ENCODE assay signal across 9 mouse cellular contexts in genomic region chr13:116443165-116443955, GRCm38 (mm10).
DNase-seq lines count a peak whose midpoint lies in the region; ATAC-seq and TF ChIP-seq lines count a peak whose summit lies in the region.
"Had no signal": no experiment of that assay in that cellular context is flagged by ENCODE, and none has a peak within 500 bp of the region (broad histone marks: within the 10 kb centered on the region; RNA-seq: fewer than 3 reads in every experiment).

No protein-coding gene starts in this region.

- no peak; the same call in 1 of the 2 replicates for ATAC-seq in forebrain, embryonic 12.5 days (ENCODE audit: low FRiP score)
- ATAC-seq in stomach, postnatal 0 days (ENCODE audit: low FRiP score, low TSS enrichment) = peak; percentile 80
- ATAC-seq in intestine, embryonic 16.5 days = no peak

- 0 out of 2 replicates have a peak overlapping the region, but pooled peaks have one; percentile 13 for H3K4me2 ChIP-seq in forebrain, embryonic 12.5 days
- 0 out of 2 replicates have a peak overlapping the region, but pooled peaks have one; percentile 3 for H3K4me2 ChIP-seq in stomach, postnatal 0 days (replicated peaks; ENCODE audit: low read depth)
- no peak overlapping the region for H3K4me2 ChIP-seq in intestine, embryonic 16.5 days (ENCODE audit: low read depth, low read length)
- H3K4me2 ChIP-seq: midbrain, embryonic 12.5 days had no signal

- DNase-seq in forebrain, embryonic 10.5 days (ENCODE audit: extremely low spot score, low spot score) = no peak
- peak; percentile 5 for DNase-seq in right cerebral cortex, postnatal 14 days
- no peak for DNase-seq in right cerebral cortex, postnatal 25 days
- peak; percentile 9 to 27 for DNase-seq in layer of hippocampus, postnatal 25 days (ENCODE audit: extremely low spot score in 1 of 2, low spot score in 1 of 2)
- peak; percentile 51 for DNase-seq in stomach, postnatal 0 days (ENCODE audit: low spot score)
- DNase-seq in hindbrain, embryonic 10.5 days (ENCODE audit: low spot score) = no peak

- 25% methylated on average over 15 of the region's 15 CpGs for WGBS in forebrain, embryonic 12.5 days
- 32% methylated on average over 15 of the region's 15 CpGs for WGBS in forebrain, embryonic 10.5 days
- WGBS in stomach, postnatal 0 days = 34% methylated on average over 15 of the region's 15 CpGs
- WGBS in intestine, embryonic 16.5 days = 33% methylated on average over 15 of the region's 15 CpGs
- 43% methylated on average over 15 of the region's 15 CpGs for WGBS in hindbrain, embryonic 10.5 days

- no peak for TF ChIP-seq EP300 in stomach, postnatal 0 days (optimal IDR thresholded peaks at IDR 0.05)

- peaks cover 5% of the 10 kb centered on the region; the same call in 1 of the 2 replicates for H3K4me1 ChIP-seq in forebrain, embryonic 12.5 days
- peaks cover 12% of the 10 kb centered on the region for H3K4me1 ChIP-seq in forebrain, embryonic 10.5 days
- H3K4me1 ChIP-seq in stomach, postnatal 0 days (replicated peaks; ENCODE audit: control insufficient read depth, insufficient read depth) = no peaks in the 10 kb centered on the region
- no peaks in the 10 kb centered on the region for H3K4me1 ChIP-seq in intestine, embryonic 16.5 days (ENCODE audit: control insufficient read depth, insufficient read depth, low read length)
- H3K4me1 ChIP-seq in hindbrain, embryonic 10.5 days (replicated peaks) = 0 out of 2 replicates have a peak, but pooled peaks cover 3% of the 10 kb centered on the region
- H3K4me1 ChIP-seq: midbrain, embryonic 12.5 days had no signal

- H3K4me3 ChIP-seq in forebrain, embryonic 12.5 days (replicated peaks) = no peak overlapping the region
- H3K4me3 ChIP-seq in forebrain, embryonic 10.5 days = no peak overlapping the region
- H3K4me3 ChIP-seq in stomach, postnatal 0 days (ENCODE audit: low read depth, low read length) = no peak overlapping the region
- H3K4me3 ChIP-seq in intestine, embryonic 16.5 days (ENCODE audit: low read length) = no peak overlapping the region
- no peak overlapping the region for H3K4me3 ChIP-seq in hindbrain, embryonic 10.5 days
- H3K4me3 ChIP-seq: midbrain, embryonic 12.5 days had no signal

- no peak overlapping the region for H3K9ac ChIP-seq in forebrain, embryonic 12.5 days
- H3K9ac ChIP-seq in stomach, postnatal 0 days (ENCODE audit: low read length) = no peak overlapping the region
- no peak overlapping the region for H3K9ac ChIP-seq in intestine, embryonic 16.5 days (ENCODE audit: low read depth, low read length)
- H3K9ac ChIP-seq: midbrain, embryonic 12.5 days had no signal

- no peaks in the 10 kb centered on the region for H3K9me3 ChIP-seq in forebrain, embryonic 12.5 days
- peaks cover 6% of the 10 kb centered on the region; the same call in 1 of the 2 replicates for H3K9me3 ChIP-seq in forebrain, embryonic 10.5 days
- H3K9me3 ChIP-seq in stomach, postnatal 0 days (ENCODE audit: control insufficient read depth, low read length) = no peaks in the 10 kb centered on the region
- H3K9me3 ChIP-seq in intestine, embryonic 16.5 days (ENCODE audit: control insufficient read depth, low read length) = no peaks in the 10 kb centered on the region
- H3K9me3 ChIP-seq in hindbrain, embryonic 10.5 days = no peaks in the 10 kb centered on the region
- H3K9me3 ChIP-seq: midbrain, embryonic 12.5 days had no signal

- TF ChIP-seq CTCF in stomach, postnatal 0 days (IDR thresholded peaks at IDR 0.05; ENCODE audit: low read depth) = no peak

- no peak overlapping the region for H3K27ac ChIP-seq in forebrain, embryonic 12.5 days
- no peak overlapping the region for H3K27ac ChIP-seq in forebrain, embryonic 10.5 days
- H3K27ac ChIP-seq in stomach, postnatal 0 days (replicated peaks) = no peak overlapping the region
- H3K27ac ChIP-seq in intestine, embryonic 16.5 days (ENCODE audit: low read length) = no peak overlapping the region
- H3K27ac ChIP-seq in hindbrain, embryonic 10.5 days = no peak overlapping the region
- H3K27ac ChIP-seq: midbrain, embryonic 12.5 days had no signal

- H3K36me3 ChIP-seq in forebrain, embryonic 12.5 days (replicated peaks) = no peaks in the 10 kb centered on the region
- H3K36me3 ChIP-seq in forebrain, embryonic 10.5 days (replicated peaks) = no peaks in the 10 kb centered on the region
- H3K36me3 ChIP-seq in stomach, postnatal 0 days (ENCODE audit: control insufficient read depth, insufficient read depth, low read length) = no peaks in the 10 kb centered on the region
- H3K36me3 ChIP-seq in intestine, embryonic 16.5 days (ENCODE audit: control insufficient read depth, insufficient read depth, low read length) = no peaks in the 10 kb centered on the region
- H3K36me3 ChIP-seq in hindbrain, embryonic 10.5 days = no peaks in the 10 kb centered on the region
- H3K36me3 ChIP-seq: midbrain, embryonic 12.5 days had no signal

- no peaks in the 10 kb centered on the region for H3K27me3 ChIP-seq in forebrain, embryonic 12.5 days
- no peaks in the 10 kb centered on the region for H3K27me3 ChIP-seq in forebrain, embryonic 10.5 days (ENCODE audit: poor library complexity, severe bottlenecking)
- H3K27me3 ChIP-seq in stomach, postnatal 0 days (ENCODE audit: control insufficient read depth, insufficient read depth, low read length) = no peaks in the 10 kb centered on the region
- H3K27me3 ChIP-seq in intestine, embryonic 16.5 days (replicated peaks; ENCODE audit: control insufficient read depth, insufficient read depth, low read length) = no peaks in the 10 kb centered on the region
- H3K27me3 ChIP-seq in hindbrain, embryonic 10.5 days (ENCODE audit: insufficient read depth, poor library complexity, severe bottlenecking) = no peaks in the 10 kb centered on the region
- H3K27me3 ChIP-seq: midbrain, embryonic 12.5 days had no signal

Comparison
In these comparisons a context has a peak if more than half of its experiments do, and no peak if none do; other contexts are left out.
1. DNase-seq: peak in right cerebral cortex, postnatal 14 days (single experiment), layer of hippocampus, postnatal 25 days (2 of 2) and stomach, postnatal 0 days (single experiment); none in forebrain, embryonic 10.5 days (single experiment), right cerebral cortex, postnatal 25 days (single experiment) and hindbrain, embryonic 10.5 days (single experiment).